Mouse (Mus musculus): ENCODE results near the gene Sptb.
A peak's percentile ranks its signal among the peaks of the same experiment; 100 is the strongest.

Sptb gene

DNA sequence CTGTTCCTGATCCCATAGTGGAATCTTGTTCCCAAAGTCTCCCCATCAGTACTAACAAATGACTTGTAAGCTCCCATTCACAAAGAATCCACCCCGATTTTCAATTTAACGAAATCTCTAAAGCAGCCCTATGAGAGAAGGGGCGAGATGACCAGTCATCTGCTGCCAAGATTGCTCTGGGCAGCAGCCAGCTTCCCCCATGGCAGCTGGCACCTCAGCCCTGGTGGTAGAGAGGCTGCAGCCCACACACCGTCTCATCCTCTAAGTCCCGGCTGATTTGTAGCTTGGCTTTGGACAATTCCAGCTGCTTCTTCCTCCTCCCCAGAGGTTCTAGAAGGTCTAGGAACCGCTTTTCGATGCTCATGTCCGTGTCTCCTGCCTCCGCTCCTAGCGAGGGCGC, 102.1 kb downstream of the Sptb start:
- no peak for DNase-seq (ENCODE audit: low spot score)

DNA sequence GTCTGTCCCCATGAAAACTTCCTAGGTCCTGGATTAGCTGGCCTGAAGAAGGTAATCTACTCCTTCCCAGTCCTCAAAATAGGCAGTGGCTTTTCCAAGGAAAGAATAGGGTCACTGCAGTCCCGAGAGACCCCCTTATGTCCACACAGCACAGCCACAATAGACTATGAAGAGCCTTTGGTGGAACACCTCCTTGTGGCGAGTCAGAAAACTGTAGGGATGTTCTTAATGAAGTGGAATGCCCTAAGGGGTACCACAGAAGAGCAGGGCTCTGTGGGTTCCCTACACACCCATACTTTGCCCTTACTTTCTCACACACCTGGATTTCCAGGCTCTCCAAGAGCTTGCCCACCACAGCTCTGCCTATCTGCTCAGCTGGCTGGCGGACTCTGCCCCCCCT, 104.5 kb downstream of the Sptb start:
- DNase-seq (ENCODE audit: low spot score): no peak

DNA sequence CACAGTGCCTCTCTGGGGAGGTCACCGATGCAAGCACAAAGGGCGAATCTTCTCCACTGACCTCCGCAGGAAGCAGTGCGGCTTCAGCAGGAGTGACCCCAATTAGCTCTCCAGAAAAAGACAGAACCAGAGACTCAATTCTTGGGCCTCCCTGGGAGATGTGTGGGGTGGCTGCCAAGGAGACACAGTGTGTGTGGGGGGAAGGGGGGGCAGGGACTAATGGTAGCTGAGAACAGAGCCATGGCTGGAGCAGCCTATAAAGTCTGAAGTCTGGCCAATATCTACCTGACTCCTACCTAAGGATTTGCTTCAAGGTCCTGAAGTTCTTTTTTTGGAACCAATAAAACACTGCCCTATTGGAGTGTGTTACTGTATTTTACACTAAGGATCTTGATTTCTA, 105.8 kb downstream of the Sptb start:
- no peak for DNase-seq (ENCODE audit: low spot score)

DNA sequence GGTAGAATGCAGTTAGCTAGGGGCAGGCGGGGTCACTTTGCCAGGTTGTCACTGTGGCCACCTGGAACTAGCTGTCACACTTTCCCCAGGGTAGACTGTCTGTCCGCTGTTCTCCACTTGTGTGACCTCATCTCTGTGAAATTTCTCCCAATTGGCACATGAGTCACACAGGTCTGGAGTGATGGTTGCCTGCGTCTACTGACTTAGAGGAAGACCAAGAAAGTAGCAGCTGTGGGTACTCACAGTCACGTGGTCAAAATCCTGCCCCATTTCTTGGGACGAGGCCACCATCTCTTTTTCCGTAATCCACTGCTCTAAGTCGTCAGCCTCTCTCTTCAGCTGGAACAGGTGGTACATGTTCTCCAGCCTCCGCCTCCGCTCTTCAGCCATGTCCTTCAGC, 106.6 kb downstream of the Sptb start:
- no peak for DNase-seq (ENCODE audit: low spot score)

DNA sequence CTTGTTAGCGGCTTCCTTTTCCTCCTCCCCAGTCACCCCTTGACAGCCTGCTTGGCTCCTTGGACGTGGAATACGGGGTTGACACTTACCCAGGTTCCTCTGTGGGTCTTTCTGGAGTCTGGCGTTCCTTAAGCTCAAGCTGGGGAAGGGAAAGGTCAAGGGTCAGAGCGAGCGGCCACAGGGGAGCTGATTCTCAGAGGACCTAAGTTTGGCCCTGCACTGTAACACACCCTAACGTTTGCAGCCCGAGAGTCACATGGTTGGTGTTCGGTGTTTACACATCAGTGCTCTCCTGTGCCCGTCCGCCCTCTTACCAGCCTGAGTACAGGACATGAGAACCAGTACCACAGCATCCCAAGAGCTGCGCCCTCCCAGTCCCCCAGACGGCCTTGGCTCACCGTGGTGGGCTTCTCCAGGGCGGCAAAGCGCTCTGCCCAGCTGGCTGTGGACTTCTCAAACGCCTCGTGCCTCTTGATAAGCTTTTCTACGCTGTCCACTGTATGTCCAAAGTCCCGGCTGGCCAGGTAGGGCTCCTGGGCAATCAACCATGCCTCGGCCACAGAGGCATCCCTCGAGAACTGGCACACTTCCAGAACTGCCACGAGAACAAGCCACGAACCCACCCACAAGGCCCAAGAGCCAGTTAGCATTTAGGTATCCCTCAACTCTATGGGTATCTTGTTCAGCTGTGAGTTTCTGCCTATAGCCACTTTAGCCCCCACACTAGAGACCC, 112.0 kb downstream of the Sptb start:
- no peak for DNase-seq (ENCODE audit: low spot score)

DNA sequence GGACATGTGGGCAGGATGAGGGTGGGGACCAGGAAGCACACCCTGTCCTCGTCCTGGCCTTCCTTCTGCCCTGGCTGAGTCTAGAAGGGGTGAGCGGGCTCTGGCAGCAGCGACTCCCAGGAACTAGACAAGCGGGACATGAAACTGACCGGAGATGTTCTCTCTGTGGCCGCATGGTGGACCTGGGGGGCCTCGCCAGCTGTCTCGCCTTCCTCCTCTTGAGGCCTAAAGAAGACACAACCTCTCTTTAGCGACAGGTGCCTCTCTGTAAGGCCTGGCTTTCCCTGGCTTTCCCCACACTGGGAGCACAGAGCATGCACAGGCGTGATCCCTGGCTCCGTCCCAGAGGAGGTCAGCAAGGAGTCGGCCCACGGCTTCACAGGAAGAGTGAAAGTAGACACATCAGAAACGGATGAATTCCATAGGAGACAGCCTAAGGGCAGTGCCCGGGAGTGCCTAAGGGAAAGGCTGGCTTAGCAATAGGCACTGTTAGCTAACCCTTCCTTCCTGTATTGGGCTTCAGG, 112.7 kb downstream of the Sptb start:
- DNase-seq (ENCODE audit: low spot score): peak; percentile 35

DNA sequence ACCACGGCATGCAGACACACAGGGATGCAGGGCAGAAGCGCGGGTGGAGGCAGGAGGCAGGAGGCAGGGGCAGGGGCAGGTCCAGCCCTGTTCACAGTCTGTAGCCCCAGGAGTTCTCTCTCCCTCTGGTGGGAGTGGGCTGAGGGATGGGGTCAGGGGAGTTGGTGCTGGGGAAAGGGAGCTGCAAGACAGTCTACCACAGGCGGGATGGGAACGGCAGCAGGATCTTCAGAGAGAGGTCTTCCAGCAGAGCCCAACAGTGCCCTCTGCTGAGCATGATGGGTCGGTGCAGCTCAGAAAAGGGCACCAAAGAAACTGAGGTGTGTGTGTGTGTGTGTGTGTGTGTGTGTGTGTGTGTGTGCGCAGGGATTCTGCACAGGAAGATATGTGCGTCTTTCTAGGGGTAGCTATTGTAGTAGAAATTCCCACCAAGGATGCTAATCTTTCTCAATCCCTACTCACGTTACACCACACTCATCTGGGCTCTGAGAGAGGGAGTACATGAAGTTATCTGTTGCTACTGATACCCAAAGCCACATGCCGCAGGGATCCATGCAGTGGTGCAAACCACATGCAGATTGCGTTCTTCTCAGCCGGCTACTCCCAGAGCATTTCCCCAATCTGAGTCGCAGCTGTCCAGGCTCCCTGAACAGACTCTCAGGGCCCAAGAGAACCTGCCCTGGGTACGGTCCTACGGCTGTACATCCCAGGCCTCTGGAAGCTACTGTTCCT, 113.9 kb downstream of the Sptb start:
- peak; percentile 81 for DNase-seq (ENCODE audit: low spot score)

DNA sequence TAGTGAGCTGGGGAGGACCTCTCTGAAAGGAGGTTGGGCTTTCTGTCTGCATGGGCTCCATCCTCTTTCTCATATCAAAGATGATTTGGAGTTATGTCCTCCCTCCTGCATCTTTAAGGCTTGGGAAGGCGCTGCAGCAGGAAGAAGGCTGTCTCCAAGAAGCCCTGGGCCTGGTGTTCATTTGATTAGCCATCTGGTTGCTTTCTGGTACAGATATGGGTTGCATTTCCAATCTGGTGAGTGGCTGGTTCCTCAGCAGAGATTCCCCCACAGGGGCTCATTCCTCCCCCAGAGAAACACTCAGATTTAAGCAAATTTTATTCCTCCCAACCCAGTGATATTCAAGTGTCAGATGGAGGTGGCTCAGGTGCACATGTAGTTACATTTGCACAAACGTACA, 114.5 kb downstream of the Sptb start:
- no peak for DNase-seq (ENCODE audit: low spot score)

DNA sequence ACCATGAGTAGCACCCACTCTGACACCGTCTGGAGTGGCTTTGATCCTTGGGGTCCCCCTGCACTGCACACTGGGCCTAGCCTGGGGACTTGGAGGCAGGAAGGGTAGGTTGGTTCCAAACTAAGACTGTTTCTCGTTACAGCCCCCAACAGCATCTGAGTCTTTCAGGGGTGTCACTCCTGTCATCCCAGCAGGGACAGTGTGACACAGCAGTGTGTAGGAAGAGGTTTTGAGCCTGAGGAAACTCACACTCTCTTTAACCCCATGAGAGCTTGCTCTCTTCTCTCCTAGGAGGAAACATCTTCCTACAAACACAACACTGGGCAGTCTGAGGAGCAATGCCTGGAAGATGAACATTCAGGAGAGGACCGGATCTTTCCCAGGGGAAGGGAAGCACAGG, 115.8 kb downstream of the Sptb start:
- no peak for DNase-seq (ENCODE audit: low spot score)

DNA sequence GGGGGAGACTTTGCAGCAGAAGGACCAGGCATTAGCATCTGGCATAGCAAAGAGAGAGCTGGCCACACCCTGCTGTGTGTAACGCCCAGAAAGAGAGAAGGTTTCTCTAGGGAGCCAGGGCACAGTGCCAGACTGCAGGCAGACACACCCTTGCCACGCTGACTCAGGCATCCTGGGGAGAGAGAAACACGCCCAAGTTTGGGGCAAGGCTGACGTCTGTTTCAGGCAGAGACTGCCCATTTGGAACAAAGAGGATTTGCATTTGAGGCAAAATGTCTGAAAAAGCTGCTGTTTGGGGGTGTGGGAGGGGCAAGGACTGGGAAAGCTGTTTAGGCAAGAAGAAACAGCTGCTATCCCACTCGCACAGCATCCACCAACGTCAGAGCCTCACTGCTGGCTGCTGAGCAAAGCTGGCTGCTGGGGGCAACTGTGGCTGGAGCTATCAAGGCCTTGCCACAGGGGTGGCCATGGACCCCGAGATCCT, 116.5 kb downstream of the Sptb start:
- DNase-seq (ENCODE audit: low spot score): peak; percentile 93

DNA sequence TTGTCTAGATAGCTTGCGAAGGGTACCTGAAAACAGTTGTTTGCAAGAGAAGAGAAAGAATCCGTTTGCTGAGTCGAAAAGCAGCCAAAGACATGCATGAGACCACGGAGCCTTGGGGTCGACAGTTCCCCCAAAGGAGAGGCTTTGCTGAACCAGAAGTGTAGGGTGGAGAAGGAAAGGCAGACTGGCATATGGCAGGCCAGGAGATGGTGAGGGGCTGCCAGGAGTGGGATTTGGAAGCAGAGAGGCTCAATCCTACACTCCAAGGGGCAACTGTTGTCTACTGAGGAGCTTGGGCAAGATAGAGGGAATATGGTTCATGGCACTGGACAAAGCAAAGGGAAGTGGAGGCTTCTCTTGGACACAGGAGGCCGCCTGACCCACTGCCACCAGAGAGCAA, 117.1 kb downstream of the Sptb start:
- DNase-seq (ENCODE audit: low spot score): no peak

DNA sequence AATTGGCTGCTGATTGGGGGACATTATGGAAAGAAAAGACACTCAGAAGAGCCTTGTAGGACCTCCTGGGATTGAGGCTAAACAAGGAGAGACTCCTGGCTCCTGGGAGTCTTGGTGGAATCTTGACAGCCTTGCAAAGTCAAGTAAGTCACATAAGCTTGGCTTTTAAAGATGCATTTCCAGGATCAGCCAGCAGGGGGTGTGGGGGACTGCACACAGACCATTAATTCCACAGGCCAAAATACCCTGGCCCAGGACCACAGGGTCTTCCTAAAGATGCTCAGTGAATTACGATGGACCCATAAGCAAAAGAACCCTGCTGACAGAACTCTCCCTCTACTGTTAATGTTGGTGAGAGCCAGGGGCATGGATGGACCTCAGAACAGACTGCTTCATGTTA, 118.1 kb downstream of the Sptb start:
- DNase-seq (ENCODE audit: low spot score): peak; percentile 51

DNA sequence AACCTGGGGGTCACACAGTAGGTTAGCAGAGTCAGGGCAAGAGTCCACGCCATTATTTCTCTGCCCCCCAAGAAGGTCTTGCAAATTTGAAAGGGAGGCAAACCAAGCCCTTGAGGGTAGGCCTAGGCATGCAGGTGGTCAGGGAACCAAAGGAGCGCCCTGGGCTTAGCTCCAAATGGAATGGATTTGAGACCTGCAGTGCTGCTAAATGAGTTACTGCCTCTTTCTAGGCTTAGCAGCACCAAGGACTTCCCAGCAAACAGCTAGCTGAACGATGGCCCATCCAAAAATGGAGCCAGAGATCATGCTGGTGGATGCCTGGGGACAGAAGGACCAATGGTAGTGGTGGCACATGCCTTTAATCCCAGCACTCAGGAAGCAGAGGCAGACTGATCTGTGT, 119.3 kb downstream of the Sptb start:
- no peak for DNase-seq (ENCODE audit: low spot score)

DNA sequence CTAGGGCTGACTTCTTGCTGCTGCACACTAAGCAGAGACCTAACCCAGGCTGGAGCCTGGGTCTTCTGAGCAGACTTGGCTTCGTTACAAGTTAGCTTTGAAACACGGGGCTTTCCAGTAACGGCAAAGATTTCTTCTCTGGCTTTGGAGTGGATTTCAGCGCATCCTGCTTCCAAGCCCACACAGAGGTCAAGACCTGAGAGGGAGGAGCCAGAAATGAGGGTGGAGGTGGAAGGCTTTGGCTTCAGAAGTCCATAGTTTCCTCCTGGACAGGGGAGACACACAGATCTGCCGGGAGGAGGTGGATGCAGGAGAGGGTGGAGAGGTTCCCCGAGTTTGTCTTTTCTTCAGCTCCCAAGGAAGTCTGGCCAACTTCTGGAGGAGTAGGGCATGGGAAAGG, 120.8 kb downstream of the Sptb start:
- DNase-seq (ENCODE audit: low spot score): peak; percentile 37

DNA sequence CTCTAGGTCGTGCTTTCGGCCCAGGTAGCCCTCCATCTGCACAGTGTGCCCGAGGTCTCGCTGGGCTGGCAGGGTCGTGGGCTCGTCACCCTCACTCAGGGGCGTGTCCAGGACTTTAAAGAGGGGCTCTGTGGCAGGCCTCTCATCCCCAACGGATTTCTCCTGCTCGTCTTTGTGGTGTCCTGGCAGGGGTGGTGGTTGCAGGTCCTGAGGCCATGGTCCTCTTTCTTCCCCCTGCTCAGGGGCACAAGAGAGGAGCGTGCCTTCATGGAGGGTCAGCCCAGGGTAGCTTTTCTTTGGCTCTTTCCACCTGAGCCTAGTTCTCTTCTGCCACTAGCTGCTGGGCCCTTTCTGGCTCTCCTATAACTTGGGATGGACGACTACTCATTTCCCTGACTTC, 123.0 kb downstream of the Sptb start:
- no peak for DNase-seq (ENCODE audit: low spot score)

DNA sequence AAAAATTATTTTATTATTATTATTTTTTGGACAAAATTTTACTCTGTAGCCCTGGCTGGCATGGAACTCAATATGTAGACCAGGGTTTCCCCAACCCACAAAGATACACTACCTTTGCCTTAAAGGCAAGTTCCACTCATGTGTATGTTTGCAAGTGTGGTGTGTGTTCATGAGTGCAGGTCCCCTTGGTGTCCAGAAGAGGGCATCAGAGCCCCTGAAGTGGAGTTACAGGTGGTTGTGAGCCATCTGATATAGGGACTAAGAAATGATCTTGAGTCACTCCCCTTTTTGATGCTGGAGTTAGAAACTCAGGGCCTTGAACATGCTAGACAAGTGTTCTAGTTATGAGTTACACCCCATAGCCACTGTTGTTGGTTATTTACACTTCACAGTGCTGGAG, 125.3 kb downstream of the Sptb start:
- DNase-seq (ENCODE audit: low spot score): no peak

DNA sequence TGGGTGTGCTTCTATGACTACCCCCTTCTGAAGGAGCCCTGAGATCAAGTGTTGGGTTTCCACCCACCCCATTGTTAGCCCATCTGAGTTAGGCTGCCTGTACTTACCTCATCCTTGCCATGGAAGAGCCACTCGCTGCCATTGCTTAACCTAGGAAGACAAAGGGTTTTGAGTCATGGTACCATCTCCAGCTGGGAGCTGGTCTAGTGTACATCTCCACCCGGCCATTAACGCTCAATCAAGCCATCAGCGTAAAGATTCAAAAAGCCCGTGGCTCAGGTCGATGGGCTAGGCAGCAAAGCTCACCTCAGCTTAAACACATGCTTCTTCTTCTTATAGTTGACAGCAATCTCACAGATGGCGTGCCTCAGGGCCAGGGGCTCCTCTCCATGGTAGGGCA, 126.9 kb downstream of the Sptb start:
- DNase-seq (ENCODE audit: low spot score): no peak

DNA sequence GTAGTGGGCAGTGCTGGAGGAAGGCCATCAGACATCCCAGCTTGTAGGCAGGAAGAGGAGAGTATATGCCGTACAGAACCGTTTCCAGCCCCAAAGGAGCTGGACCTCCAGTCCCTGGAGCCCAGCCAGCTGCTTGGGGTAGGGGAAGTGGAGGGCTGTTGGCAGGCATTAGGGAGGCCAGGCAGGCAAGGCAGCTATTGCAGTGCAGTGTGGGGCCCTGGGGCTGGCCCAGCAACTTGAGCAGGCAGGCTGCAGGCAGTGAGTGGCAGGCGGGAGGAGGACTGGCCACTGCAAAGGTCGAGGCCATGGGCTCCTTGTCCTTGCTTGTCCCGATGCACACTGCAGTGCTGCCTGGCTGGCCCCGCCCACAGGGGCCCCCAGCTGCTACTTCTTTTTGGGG, 127.5 kb downstream of the Sptb start:
- peak; percentile 48 for DNase-seq (ENCODE audit: low spot score)

DNA sequence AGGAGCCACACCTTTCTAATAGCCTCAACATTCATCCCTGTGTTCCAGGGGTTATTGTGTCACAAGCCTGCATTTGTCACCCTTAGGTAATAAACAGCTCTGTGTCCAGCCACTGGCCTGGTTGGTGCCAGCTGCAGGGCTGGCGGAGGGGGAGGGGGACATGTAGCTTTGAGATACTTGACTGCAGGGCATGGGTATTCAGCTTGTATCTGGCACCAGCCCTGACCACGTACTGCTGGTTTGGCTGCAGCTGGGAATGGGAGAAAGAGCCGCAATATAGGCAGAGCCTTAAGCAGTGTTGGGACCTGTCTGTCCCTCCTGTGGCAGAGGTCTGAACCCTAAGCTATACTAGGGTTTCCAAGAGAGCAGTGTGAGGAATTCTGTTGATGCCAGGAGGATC, 128.2 kb downstream of the Sptb start:
- no peak for DNase-seq (ENCODE audit: low spot score)

DNA sequence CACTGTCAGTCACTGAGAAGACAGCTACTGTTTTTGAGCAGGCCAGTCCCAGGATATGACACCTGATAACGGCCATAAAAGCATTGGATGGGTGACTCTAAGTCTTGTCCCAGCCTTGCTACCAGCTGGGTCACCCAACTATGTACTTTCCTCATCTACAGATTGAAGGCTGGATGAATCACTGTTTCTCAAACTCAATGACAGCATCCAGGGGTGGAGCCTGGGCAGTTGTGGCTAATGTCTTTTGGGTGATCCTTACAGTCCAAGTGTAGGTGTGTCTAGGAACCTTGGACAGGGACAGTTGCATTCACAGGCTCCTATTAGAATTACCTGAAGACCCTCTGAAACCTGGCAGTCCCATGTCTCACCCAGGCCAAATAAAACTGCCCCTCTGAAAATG, 130.5 kb downstream of the Sptb start:
- DNase-seq (ENCODE audit: low spot score): no peak

DNA sequence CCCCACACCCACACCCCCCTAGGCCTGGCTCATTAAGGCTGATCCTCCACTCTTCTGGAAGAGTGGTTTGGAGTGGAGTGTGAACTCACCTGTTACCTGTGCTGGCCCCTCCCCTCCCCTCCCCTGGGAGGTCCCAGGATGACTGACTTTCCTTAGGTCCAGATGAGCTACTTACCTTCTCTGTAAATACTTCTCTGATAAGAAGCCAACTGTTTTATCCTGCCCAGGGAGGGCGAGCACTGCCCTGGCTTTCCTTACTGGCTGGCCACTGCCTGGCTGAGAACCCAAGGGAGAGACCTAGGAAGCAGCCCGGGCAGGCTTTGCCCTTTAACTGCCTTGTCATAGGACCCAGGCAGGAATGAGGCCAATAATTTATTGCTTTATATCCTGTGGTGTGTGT, 131.9 kb downstream of the Sptb start:
- no peak for DNase-seq (ENCODE audit: low spot score)

DNA sequence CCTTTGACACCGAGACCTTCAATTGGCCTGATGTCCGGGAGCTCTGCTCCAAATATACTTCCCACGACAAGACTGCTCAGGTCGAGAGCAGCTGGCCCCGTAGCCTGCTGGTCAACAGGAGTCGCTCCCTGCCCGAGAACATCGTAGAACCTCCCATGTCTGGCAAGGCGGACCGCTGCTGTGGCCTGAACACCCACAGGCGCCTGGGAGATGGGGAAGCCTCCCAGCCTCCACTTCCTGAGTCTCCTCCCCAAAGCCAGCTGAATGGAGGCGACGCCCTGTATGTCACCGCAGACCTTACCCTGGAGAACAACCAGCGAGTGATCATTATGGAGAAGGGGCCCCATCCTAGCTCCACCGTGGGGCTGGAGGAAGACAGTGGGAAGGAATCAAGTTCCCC, 132.5 kb downstream of the Sptb start:
- no peak for DNase-seq (ENCODE audit: low spot score)

DNA sequence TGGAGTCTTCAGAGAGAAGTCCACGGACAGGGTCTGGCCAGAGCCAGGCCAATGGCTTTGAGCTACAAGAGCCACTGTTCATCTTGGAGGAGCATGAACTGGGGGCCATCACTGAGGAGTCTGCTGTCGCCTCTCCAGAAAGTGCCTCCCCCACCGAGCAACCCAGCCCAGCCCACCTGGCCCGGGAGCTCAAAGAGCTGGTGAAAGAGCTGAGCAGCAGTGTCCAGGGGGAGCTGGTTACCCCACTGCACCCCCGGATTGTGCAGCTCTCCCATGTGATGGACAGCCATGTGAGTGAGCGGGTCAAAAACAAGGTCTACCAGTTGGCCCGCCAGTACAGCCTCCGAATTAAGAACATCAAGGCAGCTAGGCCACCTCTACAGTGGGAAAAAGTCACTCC, 133.5 kb downstream of the Sptb start:
- no peak for DNase-seq (ENCODE audit: low spot score)

DNA sequence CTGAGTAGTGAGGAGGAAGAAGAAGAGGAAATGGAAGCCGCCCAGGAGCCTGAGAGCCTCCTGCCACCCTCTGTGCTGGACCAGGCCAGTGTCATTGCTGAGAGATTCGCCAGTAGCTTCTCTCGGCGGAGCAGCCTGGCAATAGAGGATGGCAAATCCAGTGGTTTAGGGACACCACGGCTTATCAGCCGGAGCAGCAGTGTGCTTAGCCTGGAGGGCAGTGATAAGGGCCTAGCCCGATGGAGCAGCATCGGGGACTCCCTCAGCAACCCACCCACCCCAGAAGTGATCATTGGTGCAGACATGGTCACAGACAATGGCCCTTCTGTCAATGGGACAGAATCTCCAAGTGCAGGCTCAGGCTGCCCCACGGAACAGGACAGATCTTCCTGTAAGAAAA, 134.3 kb downstream of the Sptb start:
- no peak for DNase-seq (ENCODE audit: low spot score)
